Mouse (Mus musculus): ENCODE data around the gene Icosl.

Gene Icosl

GRCm38 (mm10) chr10:78124137-78124536, 55.0 kb downstream of the Icosl start:
- DNase-seq: peak; percentile 97

GRCm38 (mm10) chr10:78125061-78125460, 56.0 kb downstream of the Icosl start:
- DNase-seq: peak; percentile 75

- peak; percentile 68 for DNase-seq
Observed at GRCm38 (mm10) chr10:78126311-78126710, 57.2 kb downstream of the Icosl start.

DNA sequence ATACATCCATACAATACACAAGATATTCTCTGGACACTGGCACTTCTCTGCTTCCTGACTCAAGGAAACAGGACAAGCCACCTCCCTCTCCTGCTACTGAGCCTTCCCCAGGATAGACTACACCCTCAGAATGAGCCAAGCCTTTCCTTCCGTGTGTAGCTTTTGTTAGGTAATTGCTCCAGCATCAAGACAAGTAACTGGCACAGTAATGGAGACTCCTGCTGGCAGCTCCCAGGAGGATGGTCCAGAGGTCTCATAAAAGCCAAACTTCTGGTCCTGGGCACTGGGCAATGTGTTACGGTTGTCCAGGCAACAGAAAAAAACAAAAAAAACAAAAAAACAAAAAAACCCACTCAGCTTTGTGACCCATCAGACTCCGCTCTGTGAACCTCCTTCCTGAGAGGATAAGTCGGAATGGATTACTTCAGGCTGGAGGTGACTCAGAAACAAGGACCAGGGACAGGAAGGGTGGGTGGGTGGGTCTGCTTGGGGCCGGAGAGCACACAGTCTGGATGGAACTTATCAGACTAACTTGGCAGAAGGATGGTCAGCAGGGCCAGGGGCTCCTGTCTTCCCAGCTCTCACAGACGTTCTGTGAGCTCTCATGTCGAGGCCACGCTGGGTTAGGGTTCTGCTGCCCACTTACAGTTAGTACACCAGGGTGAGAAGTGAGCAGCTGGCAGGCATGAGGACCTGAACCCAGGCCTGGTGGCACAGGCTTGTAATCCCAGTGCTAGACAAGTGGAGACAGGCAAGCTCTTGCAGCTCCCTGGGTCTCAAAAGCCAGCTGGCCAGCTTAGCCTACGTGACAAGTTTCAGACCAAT, 58.2 kb downstream of the Icosl start:
- DNase-seq: peak; percentile 97

DNA sequence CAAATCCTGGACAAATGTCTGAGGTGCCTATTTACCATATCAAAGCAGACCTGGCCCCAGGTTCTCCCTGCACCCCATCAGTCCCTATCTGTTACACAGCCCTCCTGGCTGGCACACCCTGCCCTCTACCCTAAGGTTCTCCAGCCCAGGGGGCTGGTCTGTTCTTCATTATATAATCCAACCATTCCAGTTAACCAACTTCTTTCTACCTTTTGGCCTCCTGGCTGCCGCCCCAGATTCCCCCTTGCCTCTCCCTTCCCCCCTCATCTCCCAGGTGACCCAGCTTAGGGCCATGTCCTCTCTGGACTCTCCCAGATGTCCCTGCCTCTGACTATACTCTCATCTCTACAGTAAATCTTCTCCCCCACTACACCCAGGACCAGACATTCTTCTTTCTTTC, 58.8 kb downstream of the Icosl start:
- DNase-seq: peak; percentile 92

- DNase-seq: peak; percentile 83
Observed at GRCm38 (mm10) chr10:78128647-78129046, 59.5 kb downstream of the Icosl start.

DNA sequence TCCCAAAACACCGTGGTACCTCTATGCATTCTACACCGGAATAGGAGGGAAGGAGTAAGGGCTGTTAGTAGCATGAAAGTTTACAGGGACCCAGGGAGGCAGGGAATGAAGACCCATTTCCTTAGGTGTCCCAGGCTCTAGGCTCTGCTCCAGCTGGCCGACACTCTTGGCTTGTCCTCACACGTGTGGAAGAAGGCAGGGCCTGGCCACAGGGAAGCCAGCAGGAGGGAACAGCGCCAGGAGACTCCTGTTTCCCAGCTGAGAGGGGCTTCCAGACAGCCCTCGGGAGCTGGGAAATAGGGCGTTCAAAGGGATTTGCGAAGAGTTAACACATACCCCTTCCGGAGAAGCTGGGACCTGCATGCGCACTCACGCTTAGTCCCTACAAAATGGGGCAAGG, 60.3 kb downstream of the Icosl start:
- peak; percentile 96 for DNase-seq

DNA sequence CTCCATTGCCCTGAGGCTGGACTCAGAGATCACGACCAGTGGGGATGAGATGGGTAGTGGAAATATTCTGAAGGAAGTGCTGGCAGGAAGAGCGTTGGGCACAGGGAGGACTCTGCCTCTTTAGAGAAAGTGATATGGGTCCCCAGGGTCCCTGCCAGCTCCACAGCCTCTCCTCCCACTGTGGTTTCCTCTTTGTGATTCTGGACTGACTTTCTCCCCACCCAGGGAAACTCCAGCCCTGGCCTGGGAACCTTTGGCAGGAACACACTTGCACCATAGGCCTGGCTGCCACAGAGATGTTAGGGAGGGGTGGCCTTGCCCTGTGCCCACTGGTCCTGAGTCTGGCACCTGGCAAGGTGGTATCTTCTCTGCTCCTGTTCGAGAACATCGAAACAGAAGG, 60.9 kb downstream of the Icosl start:
- peak; percentile 97 for DNase-seq

Measured in heart, adult 11 months (tissue).